Mouse (Mus musculus) heart, embryonic 11.5 days (tissue): ENCODE measurements at regions not wholly inside any gene's neighbourhood (a gene's known extent, or its start where the extent isn't known, plus 50 kb on each side); places are given as distances from the start of the nearest gene placed in this dataset.

ENCODE experiments used
- ATAC-seq: fragments of 200-750 bp; cut with Nextera tagmentation; replicated peaks from 2 replicates; pipeline ENCODE4 v1.8.0; 2017; ENCODE audit warnings: moderate library complexity; ENCODE audit not compliant: insufficient number of reproducible peaks, low FRiP score, low TSS enrichment
- H3K27ac ChIP-seq: fragments of 300-500 bp; sonication (generic); 2 replicates; pipeline ENCODE4 v1.5.1; 2014; ENCODE audit warnings: mild to moderate bottlenecking, low read depth, low read length
- H3K27me3 ChIP-seq: fragments of 300-500 bp; sonication (generic); 2 replicates; pipeline ENCODE4 v1.6.1; 2014; ENCODE audit warnings: mild to moderate bottlenecking, low read length, mixed read lengths; ENCODE audit not compliant: control insufficient read depth, insufficient read depth
- H3K36me3 ChIP-seq: fragments of 300-500 bp; sonication (generic); 2 replicates; pipeline ENCODE4 v1.6.1; 2014; ENCODE audit warnings: mild to moderate bottlenecking, low read length, moderate library complexity, mixed read lengths; ENCODE audit not compliant: control insufficient read depth, insufficient read depth
- H3K4me1 ChIP-seq: fragments of 300-500 bp; sonication (generic); 2 replicates; pipeline ENCODE4 v1.6.1; 2014; ENCODE audit warnings: low read length; ENCODE audit not compliant: control insufficient read depth, insufficient read depth
- H3K4me2 ChIP-seq: fragments of 300-500 bp; sonication (generic); 2 replicates; pipeline ENCODE4 v1.6.1; 2014; ENCODE audit warnings: mild to moderate bottlenecking, moderate library complexity
- H3K4me3 ChIP-seq: fragments of 300-500 bp; sonication (generic); 2 replicates; pipeline ENCODE4 v1.5.1; 2014; ENCODE audit warnings: low read depth, low read length
- H3K9ac ChIP-seq: fragments of 300-500 bp; sonication (generic); 2 replicates; pipeline ENCODE4 v1.6.1; 2014; ENCODE audit warnings: mild to moderate bottlenecking, low read depth, low read length, moderate library complexity
- H3K9me3 ChIP-seq: fragments of 300-500 bp; sonication (generic); replicated peaks from 2 replicates; pipeline ENCODE4 v1.6.1; 2016; ENCODE audit warnings: low read length; ENCODE audit not compliant: control insufficient read depth
- WGBS: fragments of 180-500 bp; shearing (Covaris S2); extraction: QIAGEN DNeasy Blood & Tissue Kit; methylation state at CpG from one replicate; pipeline ENCODE4 v1.1.7; 2014; ENCODE audit not compliant: insufficient replicate concordance; 5-methylcytosine and 5-hydroxymethylcytosine counted together

GRCm38 (mm10) chr9:33868666-33869065 lies 617.0 kb upstream of the Kirrel3 start:
- ATAC-seq: no peak

GRCm38 (mm10) chr9:33887279-33887678 lies 598.4 kb upstream of the Kirrel3 start:
- Histone ChIP-seq H3K4me1 (no peaks in the 10 kb centered on the region), H3K4me2 (no peak overlapping the region), H3K36me3 (no peaks in the 10 kb centered on the region), H3K4me3 (no peak overlapping the region), H3K27me3 (no peaks in the 10 kb centered on the region), H3K9me3 (no peaks in the 10 kb centered on the region), H3K9ac (no peak overlapping the region), H3K27ac (no peak overlapping the region)
- 72% methylated on average over 2 of the region's 2 CpGs for WGBS
- ATAC-seq: no peak

More at GRCm38 (mm10) chr9:33868666-33869065, 617.0 kb upstream of the Kirrel3 start:
- H3K27ac ChIP-seq: no peak overlapping the region
- no peak overlapping the region for H3K9ac ChIP-seq
- no peak overlapping the region for H3K4me3 ChIP-seq
- no peaks in the 10 kb centered on the region for H3K36me3 ChIP-seq
- no peaks in the 10 kb centered on the region for H3K9me3 ChIP-seq
- no peak overlapping the region for H3K4me2 ChIP-seq
- no peaks in the 10 kb centered on the region for H3K27me3 ChIP-seq
- WGBS: 76% methylated on average over 5 of the region's 5 CpGs
- H3K4me1 ChIP-seq: no peaks in the 10 kb centered on the region

GRCm38 (mm10) chr9:33892001-33892400 lies 593.7 kb upstream of the Kirrel3 start:
- Histone ChIP-seq H3K4me1 (no peaks in the 10 kb centered on the region), H3K27ac (no peak overlapping the region), H3K4me2 (no peak overlapping the region), H3K36me3 (no peaks in the 10 kb centered on the region), H3K4me3 (no peak overlapping the region), H3K9ac (no peak overlapping the region), H3K27me3 (no peaks in the 10 kb centered on the region), H3K9me3 (no peaks in the 10 kb centered on the region)
- 53% methylated on average over 3 of the region's 3 CpGs for WGBS
- no peak for ATAC-seq

- no peaks in the 10 kb centered on the region for H3K27me3 ChIP-seq
These were observed 584.2 kb upstream of the Kirrel3 start for GRCm38 (mm10) chr9:33901313-33902076.

GRCm38 (mm10) chr9:33903991-33904570 lies 581.6 kb upstream of the Kirrel3 start:
- Histone ChIP-seq H3K4me1 (no peaks in the 10 kb centered on the region), H3K9ac (no peak overlapping the region), H3K27me3 (no peaks in the 10 kb centered on the region), H3K4me2 (no peak overlapping the region), H3K36me3 (no peaks in the 10 kb centered on the region), H3K4me3 (no peak overlapping the region), H3K27ac (no peak overlapping the region), H3K9me3 (no peaks in the 10 kb centered on the region)
- no peak for ATAC-seq
- WGBS: 70% methylated on average over 5 of the region's 5 CpGs

More at GRCm38 (mm10) chr9:33901313-33902076, 584.2 kb upstream of the Kirrel3 start:
- Histone ChIP-seq H3K9me3 (no peaks in the 10 kb centered on the region), H3K27ac (no peak overlapping the region), H3K36me3 (no peaks in the 10 kb centered on the region), H3K4me2 (no peak overlapping the region), H3K4me3 (no peak overlapping the region), H3K9ac (no peak overlapping the region), H3K4me1 (no peaks in the 10 kb centered on the region)
- WGBS: 62% methylated on average over 10 of the region's 10 CpGs
- no peak for ATAC-seq

- Histone ChIP-seq H3K4me3 (no peak overlapping the region), H3K36me3 (no peaks in the 10 kb centered on the region), H3K9me3 (no peaks in the 10 kb centered on the region), H3K27ac (no peak overlapping the region), H3K27me3 (no peaks in the 10 kb centered on the region), H3K4me2 (no peak overlapping the region), H3K4me1 (no peaks in the 10 kb centered on the region), H3K9ac (no peak overlapping the region)
- ATAC-seq: no peak
- WGBS: 79% methylated on average over 4 of the region's 4 CpGs
These were observed 570.8 kb upstream of the Kirrel3 start for GRCm38 (mm10) chr9:33914919-33915318.

GRCm38 (mm10) chr9:33915349-33916056 lies 570.2 kb upstream of the Kirrel3 start:
- no peak overlapping the region for H3K4me2 ChIP-seq
- H3K4me1 ChIP-seq: no peaks in the 10 kb centered on the region
- H3K4me3 ChIP-seq: no peak overlapping the region
- ATAC-seq: no peak
- no peaks in the 10 kb centered on the region for H3K27me3 ChIP-seq
- H3K27ac ChIP-seq: no peak overlapping the region
- no peaks in the 10 kb centered on the region for H3K9me3 ChIP-seq
- H3K36me3 ChIP-seq: no peaks in the 10 kb centered on the region
- no peak overlapping the region for H3K9ac ChIP-seq
- 70% methylated on average over 4 of the region's 4 CpGs for WGBS

- no peaks in the 10 kb centered on the region for H3K27me3 ChIP-seq
- no peaks in the 10 kb centered on the region for H3K4me1 ChIP-seq
- no peak for ATAC-seq
- no peak overlapping the region for H3K9ac ChIP-seq
- no peaks in the 10 kb centered on the region for H3K36me3 ChIP-seq
- H3K4me3 ChIP-seq: no peak overlapping the region
- H3K27ac ChIP-seq: no peak overlapping the region
- no peaks in the 10 kb centered on the region for H3K9me3 ChIP-seq
- 67% methylated on average over 4 of the region's 4 CpGs for WGBS
- H3K4me2 ChIP-seq: no peak overlapping the region
These were observed 555.4 kb upstream of the Kirrel3 start for GRCm38 (mm10) chr9:33930286-33930685.
